Mouse (Mus musculus) lung, adult 2 months (tissue): Measurements from ENCODE around the gene Trim62.

Experiments
- CTCF ChIP-seq: fragments of 200-500 bp; IDR thresholded peaks from 2 replicates; pipeline ENCODE4 v1.5.1; 2011; ENCODE audit warnings: mild to moderate bottlenecking, low read length, control low read depth; ENCODE audit not compliant: insufficient read depth
- POLR2A ChIP-seq: fragments of 200-500 bp; IDR thresholded peaks from 2 replicates; pipeline ENCODE4 v1.6.1; 2011; ENCODE audit warnings: low read depth, mild to moderate bottlenecking, control low read depth, low read length, borderline replicate concordance; ENCODE audit errors: extremely low read depth

- TF ChIP-seq CTCF (no peak), POLR2A (peak; percentile 66; the same call in 1 of the 2 replicates)
Observed at GRCm38 (mm10) chr4:128883379-128883781, at the start of gene Trim62.
